Mouse (Mus musculus) lung, embryonic 14.5 days (tissue): ENCODE measurements around the gene Ptgds. TPM values are rescaled to one million over a fixed set of nuclear protein-coding genes. Genes with fewer than 3 reads are reported as not detected.

ENCODE experiments used
- ATAC-seq: fragments of 200-750 bp; cut with Nextera tagmentation; 2 replicates; pipeline ENCODE4 v1.8.0; 2017; ENCODE audit warnings: mild to moderate bottlenecking, moderate TSS enrichment, moderate library complexity; ENCODE audit not compliant: insufficient read depth
- DNase-seq: peaks from one replicate; pipeline ENCODE4 v3.0.0-alpha.2; 2015
- H3K27ac ChIP-seq: fragments of 300-500 bp; sonication (generic); 2 replicates; pipeline ENCODE4 v1.5.1; 2014; ENCODE audit warnings: low read depth, mild to moderate bottlenecking, moderate library complexity
- H3K27me3 ChIP-seq: fragments of 300-500 bp; sonication (generic); 2 replicates; pipeline ENCODE4 v1.6.1; 2014; ENCODE audit warnings: low read length, control low read depth; ENCODE audit not compliant: insufficient read depth
- H3K36me3 ChIP-seq: fragments of 300-500 bp; sonication (generic); 2 replicates; pipeline ENCODE4 v1.6.1; 2014; ENCODE audit warnings: control low read depth; ENCODE audit not compliant: insufficient read depth
- H3K4me1 ChIP-seq: fragments of 300-500 bp; sonication (generic); 2 replicates; pipeline ENCODE4 v1.6.1; 2014; ENCODE audit warnings: antibody characterized with exemption, control low read depth; ENCODE audit not compliant: insufficient read depth
- H3K4me2 ChIP-seq: fragments of 300-500 bp; sonication (generic); 2 replicates; pipeline ENCODE4 v1.6.1; 2014; ENCODE audit warnings: mild to moderate bottlenecking
- H3K4me3 ChIP-seq: fragments of 300-500 bp; sonication (generic); 2 replicates; pipeline ENCODE4 v1.5.1; 2014; ENCODE audit warnings: low read depth, low read length
- H3K9ac ChIP-seq: fragments of 300-500 bp; sonication (generic); 2 replicates; pipeline ENCODE4 v1.6.1; 2014
- H3K9me3 ChIP-seq: fragments of 300-500 bp; sonication (generic); 2 replicates; pipeline ENCODE4 v1.6.1; 2016; ENCODE audit warnings: low read depth, low read length, control low read depth
- CTCF ChIP-seq: IDR thresholded peaks from 2 replicates; pipeline ENCODE4 v1.5.1; 2016; ENCODE audit warnings: antibody characterized with exemption, low read depth
- WGBS: fragments of 180-500 bp; shearing (Covaris S2); extraction: QIAGEN DNeasy Blood & Tissue Kit; methylation state at CpG from one replicate; pipeline ENCODE4 v1.1.7; 2014; 5-methylcytosine and 5-hydroxymethylcytosine counted together
- polyA plus RNA-seq: library from polyadenylated mRNA; unstranded; fragments of >200 nt; fragmentation: Nextera tagmentation; extraction: Ambion mirVana; gene quantifications from 2 replicates; pipeline ENCODE4 v1.2.1, GENCODE M21; 2014

Gene Ptgds
- polyA plus RNA-seq, 1 experiment from 2014 or later = 3.4 TPM

GRCm38 (mm10) chr2:25501593-25502486 is 32.0 kb upstream of the Ptgds start, which contains the start of gene C8g:
Gene C8g, minus strand, starts transcription at chr2:25501719.
- H3K27ac ChIP-seq = peak within 1 kb of the TSS; percentile 54; the same call in 1 of the 2 replicates
- no peaks in the 10 kb centered on the region for H3K9me3 ChIP-seq
- 0 out of 2 replicates have a peak, but pooled peaks have one; percentile 8 for TF ChIP-seq CTCF
- peak within 1 kb of the TSS; percentile 96 for H3K9ac ChIP-seq
- 68% methylated on average over 20 of the region's 20 CpGs for WGBS
- peak within 1 kb of the TSS; percentile 85 for H3K4me3 ChIP-seq
- H3K4me1 ChIP-seq = peaks cover 8% of the 10 kb centered on the region
- H3K27me3 ChIP-seq = no peaks in the 10 kb centered on the region
- ATAC-seq = no peak
- DNase-seq = no peak
- H3K4me2 ChIP-seq = peak within 1 kb of the TSS; percentile 87
- H3K36me3 ChIP-seq = peaks cover 26% of the 10 kb centered on the region

DNA sequence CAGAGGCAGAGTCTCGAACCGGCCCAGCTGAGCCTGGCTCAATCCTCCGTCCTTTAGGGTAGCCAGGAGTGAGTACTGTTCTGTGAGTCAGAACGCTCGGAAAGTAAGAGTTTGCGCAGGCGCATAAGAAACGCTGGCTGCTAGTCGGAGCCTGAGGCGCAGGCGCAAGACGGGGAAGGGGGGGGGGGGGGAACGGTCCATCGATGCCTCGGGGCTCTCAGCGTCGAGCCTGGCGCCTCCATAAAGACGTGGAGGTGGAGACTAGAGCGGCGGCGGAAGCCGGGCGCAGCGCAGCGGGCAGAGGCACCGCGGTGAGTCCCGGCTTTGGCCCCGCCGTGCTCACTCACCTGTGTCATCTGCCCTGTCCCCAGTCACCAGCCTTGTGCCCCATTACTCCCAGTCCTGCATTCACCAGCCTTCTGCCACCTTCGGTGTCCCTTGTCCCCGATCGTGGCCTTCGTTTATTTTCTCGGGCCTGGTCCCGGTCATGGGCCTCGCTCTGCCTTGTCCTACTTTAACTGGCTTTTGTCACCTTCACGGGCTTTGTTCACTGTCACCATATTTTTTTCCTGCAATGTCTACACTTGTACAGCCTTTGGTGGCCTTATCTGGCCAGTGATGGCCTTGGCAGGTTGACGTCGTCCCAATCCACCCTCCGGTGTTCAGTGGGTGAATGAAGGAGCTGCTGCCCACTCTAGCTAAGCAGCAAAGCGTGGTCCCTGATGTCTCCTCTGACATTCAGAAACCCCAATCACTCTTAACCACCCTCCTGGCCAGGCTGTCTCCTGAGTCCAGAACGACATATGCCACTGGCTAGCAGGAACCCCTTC is 30.9 kb upstream of the Ptgds start, which contains the start of gene Fbxw5:
Gene Fbxw5, plus strand, starts transcription at position 175 of the 830 bp plus-strand sequence.
- no peak for TF ChIP-seq CTCF
- peak within 1 kb of the TSS; percentile 58; the same call in 1 of the 2 replicates for H3K27ac ChIP-seq
- whole genome bisulfite sequencing = under 1% methylated on average over 40 of the region's 44 CpGs
- DNase-seq (peak; percentile 97), ATAC-seq (peak; percentile 88)
- H3K27me3 ChIP-seq = no peaks in the 10 kb centered on the region
- H3K4me3 ChIP-seq = peak within 1 kb of the TSS; percentile 85
- H3K4me2 ChIP-seq = peak within 1 kb of the TSS; percentile 87
- peak within 1 kb of the TSS; percentile 96 for H3K9ac ChIP-seq
- no peaks in the 10 kb centered on the region for H3K9me3 ChIP-seq
- H3K4me1 ChIP-seq = peaks cover 8% of the 10 kb centered on the region
- H3K36me3 ChIP-seq = peaks cover 26% of the 10 kb centered on the region

DNA sequence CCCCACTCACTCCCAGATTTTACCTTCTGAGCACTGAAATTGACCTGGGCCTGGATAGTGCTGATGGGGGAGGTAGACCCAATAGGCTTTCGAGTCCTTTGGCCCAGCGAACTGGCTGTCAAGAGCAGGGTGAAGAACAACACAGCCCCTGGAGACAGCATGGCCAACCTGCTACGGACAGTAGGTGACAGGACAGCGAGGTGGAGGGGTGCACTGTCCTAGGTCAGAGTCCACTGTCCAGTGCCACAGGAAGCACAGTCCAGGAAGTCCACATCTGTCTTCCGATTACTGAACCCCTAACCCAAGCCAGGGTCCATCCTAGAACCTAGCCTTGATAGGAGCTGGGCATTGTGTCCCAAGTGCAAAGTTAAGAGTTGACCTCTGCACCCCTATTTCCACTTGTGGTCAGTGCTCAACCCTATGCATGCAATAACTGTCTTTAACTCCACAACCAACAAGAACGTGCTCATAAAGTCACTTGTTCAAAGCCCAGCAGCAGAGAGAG is 30.3 kb upstream of the Ptgds start:
- DNase-seq (peak; percentile 4), ATAC-seq (peak; percentile 37)
- Histone ChIP-seq H3K9me3 (no peaks in the 10 kb centered on the region), H3K4me1 (peaks cover 8% of the 10 kb centered on the region), H3K9ac (peak overlapping the region; percentile 49), H3K36me3 (peaks cover 22% of the 10 kb centered on the region), H3K27me3 (no peaks in the 10 kb centered on the region), H3K27ac (peak overlapping the region; percentile 58; the same call in 1 of the 2 replicates), H3K4me2 (peak overlapping the region; percentile 87), H3K4me3 (peak overlapping the region; percentile 85)
- no peak for TF ChIP-seq CTCF
- 68% methylated on average over 6 of the region's 6 CpGs for WGBS

DNA sequence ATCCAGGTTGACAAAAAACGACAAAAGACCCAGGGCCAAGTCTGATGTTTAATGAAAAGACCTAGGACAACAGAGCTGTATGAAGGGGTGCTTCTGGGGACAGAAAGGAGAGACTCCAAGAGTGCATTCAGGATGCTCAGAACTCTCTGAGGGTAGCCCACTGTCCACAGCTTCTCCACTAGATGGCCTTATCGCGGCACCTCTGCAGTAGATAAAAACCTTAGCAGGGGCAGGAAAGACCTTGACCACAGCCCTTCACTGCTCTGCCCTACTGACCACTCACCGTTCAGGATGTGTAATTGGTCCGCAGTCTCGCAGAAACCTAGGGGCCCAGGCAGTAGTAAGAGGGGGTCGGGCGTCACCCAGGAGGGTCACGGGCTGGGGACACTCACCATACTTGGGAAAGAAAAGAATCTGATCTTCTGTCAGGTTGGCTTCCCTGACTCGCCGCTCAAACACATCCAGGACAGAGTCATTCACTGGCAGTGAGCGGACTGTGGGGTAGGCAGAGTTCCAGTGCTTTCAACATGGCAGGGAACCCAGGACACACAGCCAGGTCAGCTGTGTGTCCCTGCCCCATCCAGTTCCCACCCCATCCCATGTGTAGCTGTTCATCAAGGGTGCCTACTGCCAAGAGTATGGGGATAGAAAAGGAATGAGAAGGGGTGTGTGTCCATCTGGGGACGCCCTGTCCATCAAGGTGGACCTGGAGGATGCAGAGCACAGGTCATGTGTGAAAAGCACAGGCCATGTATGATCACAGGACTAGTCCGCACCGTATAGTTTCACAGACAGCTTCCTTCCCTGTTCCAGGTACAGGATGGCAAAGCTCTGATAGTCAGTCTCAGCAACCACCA is 29.0 kb upstream of the Ptgds start:
- no peaks in the 10 kb centered on the region for H3K27me3 ChIP-seq
- no peak overlapping the region for H3K9ac ChIP-seq
- 64% methylated on average over 15 of the region's 15 CpGs for WGBS
- H3K27ac ChIP-seq = no peak overlapping the region
- no peak overlapping the region for H3K4me3 ChIP-seq
- H3K4me1 ChIP-seq = peaks cover 8% of the 10 kb centered on the region
- ATAC-seq (no peak), DNase-seq (no peak)
- no peaks in the 10 kb centered on the region for H3K9me3 ChIP-seq
- no peak for TF ChIP-seq CTCF
- peaks cover 9% of the 10 kb centered on the region for H3K36me3 ChIP-seq
- H3K4me2 ChIP-seq = no peak overlapping the region

- H3K9ac ChIP-seq = no peak overlapping the region
Observed at GRCm38 (mm10) chr2:25497846-25498575, 28.2 kb upstream of the Ptgds start.

More at GRCm38 (mm10) chr2:25497846-25498575, 28.2 kb upstream of the Ptgds start:
- 0 out of 2 replicates have a peak, but pooled peaks cover 1% of the 10 kb centered on the region for H3K36me3 ChIP-seq
- H3K27me3 ChIP-seq = no peaks in the 10 kb centered on the region
- H3K27ac ChIP-seq = 0 out of 2 replicates have a peak overlapping the region, but pooled peaks have one; percentile 10
- H3K4me1 ChIP-seq = peaks cover 8% of the 10 kb centered on the region
- no peak overlapping the region for H3K4me2 ChIP-seq
- TF ChIP-seq CTCF = no peak
- H3K4me3 ChIP-seq = no peak overlapping the region
- 44% methylated on average over 6 of the region's 6 CpGs for WGBS
- ATAC-seq = no peak
- DNase-seq = no peak
- H3K9me3 ChIP-seq = no peaks in the 10 kb centered on the region
